Mouse (Mus musculus) kidney, adult 18-20 months (tissue): Measurements from ENCODE around the gene Adcy1.

Experiments
- DNase-seq: peaks from one replicate; pipeline ENCODE4 v3.0.0; 2021

Adcy1 gene

GRCm38 (mm10) chr11:7138370-7138769 is 75.1 kb downstream of the Adcy1 start:
- DNase-seq: no peak

GRCm38 (mm10) chr11:7140449-7140848 is 77.2 kb downstream of the Adcy1 start:
- DNase-seq: peak; percentile 53

GRCm38 (mm10) chr11:7142725-7143124 is 79.4 kb downstream of the Adcy1 start:
- DNase-seq: peak; percentile 18

GRCm38 (mm10) chr11:7144369-7144768 is 81.1 kb downstream of the Adcy1 start:
- peak; percentile 71 for DNase-seq

DNA sequence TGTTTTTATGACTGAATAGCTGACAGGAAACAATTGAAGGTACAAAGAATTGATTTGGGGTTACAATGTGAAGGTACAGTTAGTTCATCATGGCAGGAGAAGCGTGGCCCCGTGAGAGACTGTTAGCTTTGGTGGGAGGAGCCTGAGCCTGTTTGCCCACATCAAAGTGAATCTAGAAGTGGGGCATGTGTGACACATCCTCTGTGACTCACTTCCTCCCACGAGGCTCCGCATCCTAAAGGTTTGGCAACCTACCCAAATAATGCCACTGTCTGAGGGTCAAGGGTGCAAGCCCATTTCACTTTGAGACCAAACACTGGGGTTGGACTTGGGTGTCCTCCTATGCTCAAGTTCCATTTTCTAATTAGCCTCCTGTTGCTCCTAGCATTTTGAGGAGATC is 81.9 kb downstream of the Adcy1 start:
- DNase-seq: no peak

GRCm38 (mm10) chr11:7147536-7147935 is 84.2 kb downstream of the Adcy1 start:
- DNase-seq: no peak

DNA sequence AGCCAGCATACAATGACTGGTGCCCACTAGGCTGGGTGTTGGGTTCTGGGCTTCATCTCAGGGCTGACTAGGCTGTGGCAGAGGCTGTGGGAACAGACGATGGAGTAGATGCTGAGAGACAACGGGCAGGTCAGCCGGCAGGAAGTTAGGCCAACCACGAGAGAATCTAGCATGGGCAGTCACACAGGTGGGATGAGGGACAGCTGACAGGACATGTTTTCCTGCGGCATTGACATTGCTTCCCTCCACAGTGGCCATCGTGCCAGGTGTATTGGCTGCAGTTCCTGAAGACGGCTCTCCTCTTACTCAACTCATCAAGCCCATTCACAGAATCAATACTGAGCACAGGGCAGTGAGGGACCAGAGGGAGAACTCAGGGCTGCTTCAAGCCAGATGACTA is 84.7 kb downstream of the Adcy1 start:
- no peak for DNase-seq

- no peak for DNase-seq
These were observed 86.2 kb downstream of the Adcy1 start for GRCm38 (mm10) chr11:7149471-7149870.

DNA sequence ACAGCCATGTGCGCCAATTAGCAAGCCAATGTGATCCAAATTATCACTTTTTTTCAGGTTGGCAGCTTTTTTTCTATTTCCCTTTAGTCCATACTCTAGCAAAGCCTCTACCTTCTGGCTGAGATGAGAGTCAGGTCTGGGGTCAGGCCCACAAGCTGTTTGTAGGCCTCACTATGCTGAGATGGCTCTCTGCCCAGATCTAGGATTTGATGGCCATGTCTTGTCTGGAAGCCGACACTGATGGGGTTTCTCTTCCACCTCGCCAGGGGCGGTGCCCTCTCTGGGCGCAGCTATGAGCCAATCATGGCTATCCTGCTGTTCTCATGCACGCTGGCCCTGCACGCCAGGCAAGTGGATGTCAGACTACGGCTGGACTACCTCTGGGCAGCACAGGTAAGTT is 87.2 kb downstream of the Adcy1 start:
- no peak for DNase-seq

- DNase-seq: no peak
These were observed 89.1 kb downstream of the Adcy1 start for GRCm38 (mm10) chr11:7152371-7152770.

GRCm38 (mm10) chr11:7153081-7153480 is 89.8 kb downstream of the Adcy1 start:
- DNase-seq: peak; percentile 53

DNA sequence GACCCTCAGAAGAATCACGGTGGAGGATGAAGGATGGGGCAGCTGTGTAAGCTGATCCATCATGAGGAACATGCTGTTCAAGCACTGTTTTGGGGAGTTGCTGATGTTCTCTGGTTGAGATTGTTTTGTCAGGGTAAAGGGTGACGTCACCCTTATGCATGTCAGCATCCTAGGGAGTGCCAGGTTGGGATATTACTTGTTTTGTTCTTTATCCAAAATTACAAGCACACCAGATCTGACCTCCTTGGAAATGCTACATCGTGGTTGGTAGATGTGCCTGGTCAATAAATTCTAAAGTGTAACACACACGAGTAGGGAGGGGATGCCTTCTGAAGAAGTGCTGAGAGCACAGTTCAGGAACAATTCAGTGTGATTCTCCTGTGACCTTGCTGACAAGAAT is 93.1 kb downstream of the Adcy1 start:
- DNase-seq: no peak

GRCm38 (mm10) chr11:7158196-7158595 is 94.9 kb downstream of the Adcy1 start:
- no peak for DNase-seq

DNA sequence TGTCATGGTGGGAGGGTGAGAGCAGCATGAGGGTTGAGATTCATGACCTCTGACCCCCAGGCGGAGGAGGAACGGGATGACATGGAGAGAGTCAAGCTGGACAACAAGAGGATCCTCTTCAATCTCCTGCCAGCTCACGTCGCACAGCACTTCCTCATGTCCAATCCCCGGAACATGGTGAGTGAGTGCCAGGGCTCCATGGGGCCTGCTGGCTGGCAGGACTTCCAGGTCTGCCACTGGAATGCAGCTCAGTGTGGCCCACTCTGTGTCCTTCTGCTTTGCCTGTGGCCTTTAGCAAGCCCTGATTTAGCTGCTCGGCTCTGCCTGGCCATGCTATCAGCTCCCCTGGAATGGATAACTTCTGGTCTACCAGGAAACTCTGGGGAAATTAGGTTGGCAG is 96.9 kb downstream of the Adcy1 start:
- DNase-seq: peak; percentile 22

DNA sequence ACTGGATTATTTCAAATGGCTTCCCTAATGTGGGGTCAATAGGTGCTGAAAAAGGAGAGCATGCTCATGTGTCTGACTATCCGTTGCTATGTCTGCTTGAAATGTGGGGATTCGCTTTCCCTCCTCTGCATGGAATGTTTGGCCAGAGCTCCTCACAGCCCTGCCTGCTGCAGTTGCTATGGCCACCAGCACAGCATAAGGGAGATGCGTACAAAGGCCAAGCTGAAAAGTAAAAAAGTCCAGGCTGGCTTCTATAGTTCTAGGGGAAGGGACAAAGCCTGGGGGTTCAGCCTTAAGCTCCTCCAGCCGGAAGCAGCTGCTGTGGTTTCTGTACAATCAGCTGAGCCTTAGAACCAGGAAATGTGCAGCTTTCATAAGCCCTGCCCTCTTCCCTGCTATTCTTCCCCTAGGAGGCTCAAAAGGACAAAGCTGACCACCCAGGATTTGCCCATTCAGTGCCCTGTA is 97.4 kb downstream of the Adcy1 start:
- DNase-seq: no peak

GRCm38 (mm10) chr11:7161502-7162174 is 98.3 kb downstream of the Adcy1 start:
- peak; percentile 18 for DNase-seq

- no peak for DNase-seq
These were observed 101.1 kb downstream of the Adcy1 start for GRCm38 (mm10) chr11:7164416-7164815.

DNA sequence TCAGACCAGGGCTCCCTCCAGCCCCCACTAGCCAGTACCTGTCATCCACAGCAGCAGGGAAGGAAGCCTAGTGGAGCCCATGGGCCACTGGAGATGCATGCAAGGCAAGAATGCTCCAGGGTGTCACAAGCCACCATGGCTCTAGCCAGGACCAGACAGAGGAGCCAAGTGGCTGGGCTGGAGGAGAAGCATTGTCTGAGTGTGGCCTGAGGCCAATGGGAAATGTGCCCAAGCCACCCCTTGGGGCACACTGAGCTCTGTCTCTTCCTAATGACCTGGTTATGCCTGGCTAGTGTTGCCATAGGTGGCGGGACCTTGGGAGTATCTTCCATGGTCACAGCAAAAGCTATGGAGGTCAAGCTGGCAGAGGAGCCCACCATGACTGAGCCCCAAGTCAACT is 106.4 kb downstream of the Adcy1 start:
- no peak for DNase-seq

DNA sequence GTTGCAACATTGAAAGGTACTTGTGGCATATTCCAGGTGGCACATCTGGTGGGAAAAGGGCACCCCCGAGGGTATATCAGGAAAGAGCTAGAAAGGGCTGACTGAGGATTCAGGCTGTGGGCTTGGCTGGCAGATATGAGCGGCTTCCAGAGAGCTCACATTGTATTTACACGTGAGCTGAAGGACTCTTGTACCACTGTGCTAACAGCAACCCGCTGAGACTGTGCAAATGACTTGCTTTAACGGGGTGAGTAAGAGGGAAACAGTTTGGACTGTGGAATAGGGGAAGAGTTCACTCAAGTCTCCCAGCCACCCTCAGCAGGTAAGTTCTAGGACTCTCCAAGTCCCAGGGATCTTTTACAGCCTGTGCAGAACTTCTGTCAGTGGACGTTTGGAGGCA is 110.4 kb downstream of the Adcy1 start:
- DNase-seq: peak; percentile 45

DNA sequence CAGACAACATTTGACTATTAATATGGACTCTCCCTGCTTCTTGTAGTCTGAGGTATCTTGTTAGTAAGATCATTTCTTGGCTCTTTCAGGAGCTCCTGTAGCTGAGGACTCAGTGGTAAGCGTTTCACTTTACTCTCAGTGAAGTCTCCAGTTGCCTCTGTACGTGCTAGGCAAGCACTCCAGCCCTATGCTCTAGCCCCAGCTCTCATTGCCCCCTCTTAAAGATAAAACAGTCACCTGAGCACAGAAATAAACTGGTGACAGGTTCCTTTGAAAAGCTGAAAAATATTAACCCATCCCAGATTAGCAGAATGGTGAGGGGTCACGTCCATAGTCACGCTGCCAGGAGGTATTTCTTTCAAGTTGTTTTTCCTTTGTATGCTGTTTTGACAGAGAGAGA is 115.4 kb downstream of the Adcy1 start:
- DNase-seq: no peak

GRCm38 (mm10) chr11:7179276-7179675 is 116.0 kb downstream of the Adcy1 start:
- no peak for DNase-seq

GRCm38 (mm10) chr11:7182409-7183042 is 119.2 kb downstream of the Adcy1 start:
- no peak for DNase-seq

DNA sequence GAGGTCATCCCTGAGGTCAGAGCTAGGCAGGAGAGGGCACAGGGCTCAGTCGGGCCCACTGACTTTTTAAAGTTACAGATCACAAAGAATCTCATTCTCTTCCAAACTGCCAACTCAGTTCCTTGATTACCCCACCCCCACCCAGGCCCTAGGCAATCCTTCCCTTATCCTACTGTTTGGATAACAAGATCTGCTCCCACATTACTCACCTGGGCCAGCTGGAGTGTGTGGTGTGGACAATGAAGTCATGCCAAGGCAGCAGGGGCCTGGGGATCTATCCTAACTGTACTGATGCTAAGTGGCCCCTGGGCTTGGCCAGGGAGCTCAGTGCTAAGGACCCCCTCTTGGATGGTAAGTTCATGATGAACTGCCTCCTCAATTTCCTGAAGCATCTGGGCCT is 121.1 kb downstream of the Adcy1 start:
- no peak for DNase-seq

GRCm38 (mm10) chr11:7187472-7187871 is 124.2 kb downstream of the Adcy1 start:
- DNase-seq: no peak

- DNase-seq: no peak
These were observed 125.2 kb downstream of the Adcy1 start, which contains the start of gene Gm11985 for GRCm38 (mm10) chr11:7188469-7188868. Gene Gm11985, minus strand, starts transcription at chr11:7188569.
